Mouse (Mus musculus) naive thymus-derived CD4-positive, alpha-beta T cell, adult 5 months (primary cell): Measurements from ENCODE around the gene Cdkn1b. TPM values are rescaled to one million over a fixed set of nuclear protein-coding genes. Genes with fewer than 3 reads are reported as not detected.

Experiments
- polyA plus RNA-seq: library from polyadenylated mRNA; unstranded; fragments of 100-300 nt; shearing (Covaris generic); gene quantifications from one replicate; pipeline ENCODE4 v1.2.1, GENCODE M21; 2017

The Cdkn1b gene
- polyA plus RNA-seq, result 77.3 TPM

GRCm38 (mm10) chr6:134920190-134921013 lies at the start of gene Cdkn1b:
Gene Cdkn1b, plus strand, starts transcription at chr6:134920401.

GRCm38 (mm10) chr6:134898095-134898965 lies 21.9 kb upstream of the Cdkn1b start, which contains the start of gene Gpr19:
Gene Gpr19, minus strand, starts transcription at chr6:134898578.

Other genes with a start within 250 kb of the Cdkn1b start
- 6.6 TPM for gene Dusp16, start 127.8 kb upstream of the Cdkn1b start, polyA plus RNA-seq
- 14.0 TPM for gene Crebl2, start 90.2 kb upstream of the Cdkn1b start, polyA plus RNA-seq
- 7.9 TPM for gene Gpr19, start 21.8 kb upstream of the Cdkn1b start, polyA plus RNA-seq
- gene Apold1, start 61.3 kb downstream of the Cdkn1b start, polyA plus RNA-seq, result not detected
- gene Ddx47, start 91.2 kb downstream of the Cdkn1b start, polyA plus RNA-seq, result 162 TPM
- gene Gprc5a, start 145.2 kb downstream of the Cdkn1b start, polyA plus RNA-seq, result 1.3 TPM
- not detected for gene Gprc5d, start 197.9 kb downstream of the Cdkn1b start, polyA plus RNA-seq